Mouse (Mus musculus) heart, adult 2 months (tissue): ENCODE measurements around the gene Ndufa8. TPM values are rescaled to one million over a fixed set of nuclear protein-coding genes. Genes with fewer than 3 reads are reported as not detected.

ENCODE experiments used
- DNase-seq, 2 experiments: peaks; one replicate each; pipeline ENCODE4 v3.0.0; 2021
- H3K27ac ChIP-seq: fragments of 200-600 bp; 2 replicates; pipeline ENCODE4 v1.8.1; 2022
- H3K27me3 ChIP-seq: fragments of 200-500 bp; 2 replicates; pipeline ENCODE4 v1.6.1; 2012; ENCODE audit warnings: mild to moderate bottlenecking, low read length, inconsistent platforms, mixed read lengths; ENCODE audit not compliant: control insufficient read depth, insufficient read depth
- H3K36me3 ChIP-seq: fragments of 200-500 bp; 2 replicates; pipeline ENCODE4 v1.6.1; 2012; ENCODE audit warnings: low read length, inconsistent platforms; ENCODE audit not compliant: control insufficient read depth, insufficient read depth
- H3K4me1 ChIP-seq: fragments of 200-500 bp; 2 replicates; pipeline ENCODE4 v1.6.1; 2011; ENCODE audit warnings: low read length; ENCODE audit not compliant: control insufficient read depth, insufficient read depth
- H3K4me3 ChIP-seq: fragments of 200-600 bp; 2 replicates; pipeline ENCODE4 v1.8.1; 2022
- H3K79me2 ChIP-seq: fragments of 200-500 bp; replicated peaks from 2 replicates; pipeline ENCODE4 v1.6.1; 2012; ENCODE audit warnings: mild to moderate bottlenecking, inconsistent platforms, low read length, moderate library complexity, mixed read lengths; ENCODE audit not compliant: control insufficient read depth, insufficient read depth
- H3K9ac ChIP-seq: fragments of 200-500 bp; 2 replicates; pipeline ENCODE4 v1.6.1; 2012; ENCODE audit warnings: low read depth, mild to moderate bottlenecking, control low read depth, inconsistent platforms, low read length, mixed read lengths
- CTCF ChIP-seq: fragments of 200-600 bp; IDR thresholded peaks from 2 replicates; pipeline ENCODE4 v1.8.1; 2022; ENCODE audit warnings: antibody characterized with exemption, mild to moderate bottlenecking, moderate library complexity
- EP300 ChIP-seq: fragments of 200-500 bp; IDR thresholded peaks from 2 replicates; pipeline ENCODE4 v1.6.1; 2011; ENCODE audit warnings: low read depth, low read length, control low read depth; ENCODE audit not compliant: insufficient read depth
- POLR2A ChIP-seq: fragments of 200-500 bp; IDR thresholded peaks from 2 replicates; pipeline ENCODE4 v1.6.1; 2011; ENCODE audit warnings: mild to moderate bottlenecking, low read depth, low read length, control low read depth; ENCODE audit not compliant: insufficient read depth
- WGBS: fragments of 180-500 bp; shearing (Covaris S2); methylation state at CpG from one replicate; pipeline ENCODE4 v1.1.7; 2018; 5-methylcytosine and 5-hydroxymethylcytosine counted together
- intact Hi-C: fragments of 180-260 bp; cut with DNase I; formaldehyde crosslinking; loops from one replicate; pipeline ENCODE4 v1.15.1; 2025
- polyA plus RNA-seq: library from polyadenylated mRNA; depleted of rRNA; stranded (reverse); fragments of >200 nt; gene quantifications from 2 replicates; pipeline ENCODE4 v1.2.3, GENCODE M21; 2012
- total RNA-seq, 2 experiments: library from RNA; stranded (reverse); gene quantifications; 2 replicates each; pipeline ENCODE4 v1.2.3; 2021

Gene Ndufa8
- total and polyA plus RNA-seq, 3 experiments = 431 to 690 (median 605) TPM

GRCm38 (mm10) chr2:36081446-36081845 is 32.2 kb upstream of the Ndufa8 start:
- WGBS = 34% methylated on average over 9 of the region's 9 CpGs
- H3K9ac ChIP-seq = no peak overlapping the region
- H3K27me3 ChIP-seq = no peaks in the 10 kb centered on the region
- peaks cover 3% of the 10 kb centered on the region for H3K4me1 ChIP-seq
- no peak overlapping the region for H3K27ac ChIP-seq
- intact Hi-C loops = no loop called here
- H3K79me2 ChIP-seq = no peaks in the 10 kb centered on the region
- TF ChIP-seq POLR2A (no peak), EP300 (no peak), CTCF (no peak)
- no peak for DNase-seq
- H3K36me3 ChIP-seq = no peaks in the 10 kb centered on the region
- H3K4me3 ChIP-seq = no peak overlapping the region

- no peak for DNase-seq
- WGBS = 41% methylated on average over 11 of the region's 11 CpGs
- Histone ChIP-seq H3K27ac (no peak overlapping the region), H3K27me3 (no peaks in the 10 kb centered on the region), H3K4me1 (peaks cover 5% of the 10 kb centered on the region), H3K9ac (no peak overlapping the region), H3K4me3 (no peak overlapping the region), H3K79me2 (no peaks in the 10 kb centered on the region), H3K36me3 (no peaks in the 10 kb centered on the region)
- TF ChIP-seq POLR2A = no peak
- TF ChIP-seq EP300 = no peak
- TF ChIP-seq CTCF = no peak
- intact Hi-C loops = no loop called here
Observed at GRCm38 (mm10) chr2:36077160-36077761, 28.1 kb upstream of the Ndufa8 start.

- no peak overlapping the region for H3K27ac ChIP-seq
- H3K36me3 ChIP-seq = no peaks in the 10 kb centered on the region
Observed at GRCm38 (mm10) chr2:36075210-36075609, 26.0 kb upstream of the Ndufa8 start.

GRCm38 (mm10) chr2:36073781-36074180 is 24.6 kb upstream of the Ndufa8 start:
- no peak overlapping the region for H3K4me3 ChIP-seq
- H3K36me3 ChIP-seq = no peaks in the 10 kb centered on the region
- no peak for TF ChIP-seq POLR2A
- TF ChIP-seq CTCF = 0 out of 2 replicates have a peak, but pooled peaks have one; percentile 2
- TF ChIP-seq EP300 = 0 out of 2 replicates have a peak, but pooled peaks have one; percentile 55
- no peaks in the 10 kb centered on the region for H3K27me3 ChIP-seq
- peak in 1 of 2 experiments; percentile 38 for DNase-seq
- intact Hi-C loops = no loop called here
- no peaks in the 10 kb centered on the region for H3K79me2 ChIP-seq
- H3K27ac ChIP-seq = no peak overlapping the region
- 37% methylated on average over 3 of the region's 3 CpGs for WGBS
- H3K4me1 ChIP-seq = peaks cover 5% of the 10 kb centered on the region
- no peak overlapping the region for H3K9ac ChIP-seq

More at GRCm38 (mm10) chr2:36075210-36075609, 26.0 kb upstream of the Ndufa8 start:
- DNase-seq = no peak
- intact Hi-C loops = no loop called here
- Histone ChIP-seq H3K4me1 (peaks cover 5% of the 10 kb centered on the region), H3K27me3 (no peaks in the 10 kb centered on the region), H3K4me3 (no peak overlapping the region), H3K79me2 (no peaks in the 10 kb centered on the region), H3K9ac (no peak overlapping the region)
- TF ChIP-seq EP300 = no peak
- TF ChIP-seq CTCF = no peak
- TF ChIP-seq POLR2A = no peak
- WGBS = 92% methylated on average over 5 of the region's 5 CpGs

GRCm38 (mm10) chr2:36071660-36072305 is 22.6 kb upstream of the Ndufa8 start:
- WGBS = 83% methylated on average over 8 of the region's 8 CpGs
- intact Hi-C loops = no loop called here
- TF ChIP-seq EP300 = no peak
- no peak for TF ChIP-seq CTCF
- no peak for TF ChIP-seq POLR2A

GRCm38 (mm10) chr2:36067132-36067531 is 17.9 kb upstream of the Ndufa8 start:
- Histone ChIP-seq H3K27ac (no peak overlapping the region), H3K4me1 (no peaks in the 10 kb centered on the region), H3K9ac (no peak overlapping the region), H3K4me3 (no peak overlapping the region), H3K27me3 (no peaks in the 10 kb centered on the region), H3K36me3 (no peaks in the 10 kb centered on the region), H3K79me2 (no peaks in the 10 kb centered on the region)
- TF ChIP-seq EP300 (no peak), POLR2A (no peak), CTCF (no peak)
- no peak for DNase-seq
- WGBS = 60% methylated on average over 9 of the region's 9 CpGs
- intact Hi-C loops = no loop called here

More at GRCm38 (mm10) chr2:36071660-36072305, 22.6 kb upstream of the Ndufa8 start:
- H3K27ac ChIP-seq = no peak overlapping the region
- H3K4me1 ChIP-seq = peaks cover 5% of the 10 kb centered on the region
- no peaks in the 10 kb centered on the region for H3K36me3 ChIP-seq
- H3K4me3 ChIP-seq = no peak overlapping the region
- H3K27me3 ChIP-seq = no peaks in the 10 kb centered on the region
- no peak overlapping the region for H3K9ac ChIP-seq
- no peak for DNase-seq
- H3K79me2 ChIP-seq = no peaks in the 10 kb centered on the region
